Mouse (Mus musculus) megakaryocyte, adult 5-6 weeks (primary cell): Measurements from ENCODE around the gene Serpind1. TPM values are rescaled to one million over a fixed set of nuclear protein-coding genes. Genes with fewer than 3 reads are reported as not detected.

Experiments
- ATAC-seq: 2 replicates; pipeline ENCODE4 v1.8.0; 2016; ENCODE audit warnings: mild to moderate bottlenecking, inconsistent platforms; ENCODE audit not compliant: poor library complexity, severe bottlenecking
- total RNA-seq, 2 experiments: library from RNA; stranded (forward) in 1 of 2; stranded (reverse) in 1 of 2; fragments of 153-499, 151-499 nt in 1 of 2; fragments of 221-1000, 200-1000 nt in 1 of 2; gene quantifications; 2 replicates each; pipeline versions ENCODE4 v1.2.3 to v1.2.4; 2015 to 2017

The Serpind1 gene
- total RNA-seq, 2 experiments from 2014 or later, result not detected

- no peak for ATAC-seq
These were observed 14.6 kb downstream of the Serpind1 start for GRCm38 (mm10) chr16:17345813-17346155.

- no peak for ATAC-seq
These were observed 15.6 kb downstream of the Serpind1 start for GRCm38 (mm10) chr16:17346766-17347165.

DNA sequence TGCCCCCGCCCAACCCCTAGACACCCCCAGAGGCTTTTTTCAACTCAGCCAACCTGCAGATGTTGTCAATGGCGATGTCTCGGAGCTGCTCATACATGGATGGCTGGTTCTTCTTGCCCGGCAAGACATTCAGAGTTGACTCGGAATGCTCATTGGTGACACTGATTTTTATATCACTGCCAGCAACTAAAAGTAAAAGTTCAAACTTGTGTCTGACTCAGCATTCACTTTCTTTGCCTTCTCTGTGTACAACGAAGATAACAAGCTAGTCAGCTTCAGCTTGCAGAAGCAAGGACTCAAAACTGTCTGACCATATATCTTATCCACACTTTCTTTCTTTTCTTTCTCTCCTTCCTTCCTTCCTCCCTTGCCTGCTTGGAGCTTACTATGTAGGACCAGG, 24.9 kb downstream of the Serpind1 start:
- no peak for ATAC-seq

- ATAC-seq, result no peak
These were observed 27.6 kb downstream of the Serpind1 start for GRCm38 (mm10) chr16:17358787-17359186.

GRCm38 (mm10) chr16:17382306-17382705, 51.1 kb downstream of the Serpind1 start:
- ATAC-seq, result no peak

DNA sequence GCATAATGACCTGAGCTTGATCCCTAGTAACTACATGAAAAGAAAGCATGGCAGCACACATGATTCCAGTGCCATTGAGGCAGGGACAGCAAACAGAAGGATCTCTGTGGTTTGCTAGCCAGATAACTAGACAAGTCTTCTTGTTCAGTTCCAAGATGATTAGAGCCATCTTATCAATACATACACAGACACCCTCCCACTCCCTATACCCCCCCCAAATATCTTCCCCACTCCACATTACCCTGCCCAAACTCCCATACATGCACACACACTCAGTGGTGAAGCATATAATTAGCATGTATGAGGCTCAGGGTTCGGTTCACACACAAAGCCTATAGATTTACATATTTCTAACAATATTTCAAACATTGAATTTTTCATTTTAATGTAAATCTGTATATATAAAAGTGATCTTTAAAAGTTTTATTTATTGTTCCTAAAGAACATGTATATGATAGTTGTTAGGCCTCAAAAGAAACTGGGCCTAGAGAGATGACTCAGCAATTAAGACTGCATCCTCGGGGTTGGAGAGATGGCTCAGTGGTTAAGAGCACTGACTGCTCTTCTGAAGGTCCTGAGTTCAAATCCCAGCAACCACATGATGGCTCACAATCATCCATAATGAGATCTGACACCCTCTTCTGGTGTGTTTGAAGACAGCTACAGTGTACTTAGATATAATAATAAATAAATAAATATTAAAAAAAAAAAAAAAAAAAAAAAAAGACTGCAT, 52.6 kb downstream of the Serpind1 start:
- no peak for ATAC-seq

DNA sequence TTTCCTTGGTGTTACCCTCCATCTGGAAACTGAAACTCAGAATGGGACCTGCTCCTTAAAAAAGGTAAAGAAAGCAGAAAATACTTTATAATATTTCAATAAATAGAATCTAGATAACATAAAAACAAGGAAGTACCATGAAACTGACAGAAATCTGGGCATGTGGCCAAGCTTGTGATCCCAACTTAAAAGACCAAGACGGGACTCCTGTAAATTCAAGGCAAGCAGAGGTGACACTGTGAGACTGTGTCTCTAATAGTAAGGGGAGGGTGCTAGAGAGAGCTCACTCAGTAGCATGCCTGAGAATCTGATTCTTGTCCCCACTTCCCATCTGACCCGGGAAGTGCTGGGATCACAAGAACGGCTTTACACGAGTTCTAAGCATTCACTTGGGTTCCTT, 61.6 kb downstream of the Serpind1 start:
- ATAC-seq, result no peak

Other genes starting within 250 kb of the Serpind1 start
- 64.8 and 83.6 TPM in 2 replicates for gene Ppil2, start 220.1 kb upstream of the Serpind1 start, total RNA-seq (2015)
- 104 and 111 TPM in 2 replicates for gene Ppil2, start 220.1 kb upstream of the Serpind1 start, total RNA-seq (2017)
- gene 2610318N02Rik, start 206.2 kb upstream of the Serpind1 start, total RNA-seq (2015), result 6.3 and 6.5 TPM in 2 replicates
- gene 2610318N02Rik, start 206.2 kb upstream of the Serpind1 start, total RNA-seq (2017), result 3.5 and 5.4 TPM in 2 replicates
- gene Sdf2l1, start 199.0 kb upstream of the Serpind1 start, total RNA-seq (2015), result 76.6 and 79.4 TPM in 2 replicates
- gene Sdf2l1, start 199.0 kb upstream of the Serpind1 start, total RNA-seq (2017), result 75.8 and 87.0 TPM in 2 replicates
- gene Ydjc, start 186.8 kb upstream of the Serpind1 start, total RNA-seq (2015), result 2.8 and 5.2 TPM in 2 replicates
- 2.4 and 7.0 TPM in 2 replicates for gene Ydjc, start 186.8 kb upstream of the Serpind1 start, total RNA-seq (2017)
- gene Ccdc116, start 184.1 kb upstream of the Serpind1 start, total RNA-seq (2015), result 0.13 and 1.5 TPM in 2 replicates
- 0.26 and 0.53 TPM in 2 replicates for gene Ccdc116, start 184.1 kb upstream of the Serpind1 start, total RNA-seq (2017)
- 373 and 400 TPM in 2 replicates for gene Ube2l3, start 128.7 kb upstream of the Serpind1 start, total RNA-seq (2015)
- 128 and 144 TPM in 2 replicates for gene Ube2l3, start 128.7 kb upstream of the Serpind1 start, total RNA-seq (2017)
- gene Rimbp3, start 122.8 kb upstream of the Serpind1 start, total RNA-seq (2015), result not detected in 2 replicates
- 0.04 TPM in 1 of 2 replicates, not detected in the other for gene Rimbp3, start 122.8 kb upstream of the Serpind1 start, total RNA-seq (2017)
- 0.91 and 1.5 TPM in 2 replicates for gene Hic2, start 97.8 kb upstream of the Serpind1 start, total RNA-seq (2015)
- gene Hic2, start 97.8 kb upstream of the Serpind1 start, total RNA-seq (2017), result 0.77 and 0.89 TPM in 2 replicates
- 1.0 and 2.1 TPM in 2 replicates for gene Tmem191c, start 55.3 kb upstream of the Serpind1 start, total RNA-seq (2015)
- gene Tmem191c, start 55.3 kb upstream of the Serpind1 start, total RNA-seq (2017), result 2.9 and 4.1 TPM in 2 replicates
- 29.6 and 35.1 TPM in 2 replicates for gene Snap29, start 74.6 kb downstream of the Serpind1 start, total RNA-seq (2015)
- gene Snap29, start 74.6 kb downstream of the Serpind1 start, total RNA-seq (2017), result 36.0 and 38.7 TPM in 2 replicates
- gene Pi4ka, start 74.9 kb downstream of the Serpind1 start, total RNA-seq (2015), result 51.5 and 77.1 TPM in 2 replicates
- gene Pi4ka, start 74.9 kb downstream of the Serpind1 start, total RNA-seq (2017), result 34.2 and 44.7 TPM in 2 replicates
- 25.4 and 29.5 TPM in 2 replicates for gene Crkl, start 120.6 kb downstream of the Serpind1 start, total RNA-seq (2015)
- 25.9 and 26.5 TPM in 2 replicates for gene Crkl, start 120.6 kb downstream of the Serpind1 start, total RNA-seq (2017)
- not detected in 2 replicates for gene Aifm3, start 158.2 kb downstream of the Serpind1 start, total RNA-seq (2015)
- not detected in 2 replicates for gene Aifm3, start 158.2 kb downstream of the Serpind1 start, total RNA-seq (2017)
- 19.2 and 27.7 TPM in 2 replicates for gene Lztr1, start 177.3 kb downstream of the Serpind1 start, total RNA-seq (2015)
- gene Lztr1, start 177.3 kb downstream of the Serpind1 start, total RNA-seq (2017), result 38.1 and 49.8 TPM in 2 replicates
- 8.9 and 14.9 TPM in 2 replicates for gene Thap7, start 199.8 kb downstream of the Serpind1 start, total RNA-seq (2015)
- 19.1 and 29.2 TPM in 2 replicates for gene Thap7, start 199.8 kb downstream of the Serpind1 start, total RNA-seq (2017)
- gene Lrrc74b, start 229.9 kb downstream of the Serpind1 start, total RNA-seq (2015), result not detected in 2 replicates
- gene Lrrc74b, start 229.9 kb downstream of the Serpind1 start, total RNA-seq (2017), result not detected in 2 replicates
- gene P2rx6, start 230.5 kb downstream of the Serpind1 start, total RNA-seq (2015), result not detected in 2 replicates
- not detected in 2 replicates for gene P2rx6, start 230.5 kb downstream of the Serpind1 start, total RNA-seq (2017)